In the genomic region with DNA sequence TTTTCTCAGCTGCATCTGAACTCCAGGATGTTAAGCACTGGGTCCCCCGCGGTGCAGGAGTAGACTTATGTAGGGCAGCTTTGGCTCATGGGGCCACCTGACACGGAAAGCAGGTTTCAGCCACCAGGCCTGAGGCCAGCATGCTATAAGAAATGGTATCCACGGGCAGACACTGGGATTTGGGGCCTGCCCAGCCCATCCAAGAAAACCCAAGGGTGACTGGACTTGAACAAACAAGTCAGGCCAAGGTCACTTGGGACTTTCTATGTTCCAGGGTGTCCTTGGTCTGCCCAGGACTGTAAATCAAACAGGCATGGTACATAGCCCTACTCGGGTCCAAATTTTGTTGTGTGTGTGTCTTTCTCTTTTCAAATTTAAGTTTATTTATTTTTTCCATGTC, we compare ENCODE assay signal across 18 mouse cellular contexts. TPM values are rescaled to one million over a fixed set of nuclear protein-coding genes. Genes with fewer than 3 reads are reported as not detected.
DNase-seq lines count a peak whose midpoint lies in the region; ATAC-seq lines count a peak whose summit lies in the region.
"Had no signal": no experiment of that assay in that cellular context is flagged by ENCODE, and none has a peak within 500 bp of the region (broad histone marks: within the 10 kb centered on the region; RNA-seq: fewer than 3 reads in every experiment).

No protein-coding gene starts in this region.

- 53% methylated on average over 5 of the region's 5 CpGs for WGBS in heart, embryonic 10.5 days
- 49% methylated on average over 5 of the region's 5 CpGs for WGBS in hindbrain, embryonic 13.5 days
- 44% methylated on average over 5 of the region's 5 CpGs for WGBS in hindbrain, embryonic 16.5 days

- intact Hi-C loops in heart, postnatal 36 days (cut with DNase I): loop anchor here (5.0 kb wide), 1 partner anchor 140 kb away; no protein-coding TSS in a partner anchor

- no peak for DNase-seq in heart, embryonic 10.5 days (ENCODE audit: low spot score)
- no peak for DNase-seq in heart, postnatal 36 days
- DNase-seq in adrenal gland, postnatal 10 days: peak; percentile 62
- no peak for DNase-seq in spleen, postnatal 36 days (ENCODE audit: low spot score in 2 of 2)
- no peak for DNase-seq in layer of hippocampus, adult 8-10 months (ENCODE audit: low spot score in 2 of 2)
- DNase-seq: cerebellum, adult 18-20 months; cerebellum, postnatal 36 days; gastrocnemius, postnatal 10 days; lung, adult 2 months; lung, postnatal 36 days had no signal

- H3K4me1 ChIP-seq in heart, embryonic 10.5 days: peaks cover 76% of the 10 kb centered on the region
- peaks cover 33% of the 10 kb centered on the region for H3K4me1 ChIP-seq in hindbrain, embryonic 13.5 days (replicated peaks)
- peaks cover 6% of the 10 kb centered on the region; the same call in 1 of the 2 replicates for H3K4me1 ChIP-seq in hindbrain, embryonic 16.5 days (ENCODE audit: control insufficient read depth, insufficient read depth, low read depth, low read length)

- H3K9ac ChIP-seq in hindbrain, embryonic 13.5 days: 0 out of 2 replicates have a peak overlapping the region, but pooled peaks have one; percentile 43
- H3K9ac ChIP-seq in hindbrain, embryonic 16.5 days (ENCODE audit: low read depth, low read length): no peak overlapping the region
- H3K9ac ChIP-seq: kidney, embryonic 15.5 days; stomach, embryonic 15.5 days had no signal

- ATAC-seq in hindbrain, embryonic 13.5 days (ENCODE audit: low FRiP score): no peak
- no peak for ATAC-seq in hindbrain, embryonic 16.5 days
- ATAC-seq: inflammation-experienced regulatory T-cells, adult 6 months had no signal

- no peak overlapping the region for H3K4me3 ChIP-seq in heart, embryonic 10.5 days
- H3K4me3 ChIP-seq in hindbrain, embryonic 13.5 days: no peak overlapping the region
- no peak overlapping the region for H3K4me3 ChIP-seq in hindbrain, embryonic 16.5 days (ENCODE audit: low read length)
- H3K4me3 ChIP-seq: embryonic facial prominence, embryonic 10.5 days; kidney, embryonic 15.5 days; midbrain, embryonic 10.5 days; stomach, embryonic 15.5 days had no signal

- no peaks in the 10 kb centered on the region for H3K9me3 ChIP-seq in heart, embryonic 10.5 days
- no peaks in the 10 kb centered on the region for H3K9me3 ChIP-seq in hindbrain, embryonic 13.5 days
- H3K9me3 ChIP-seq in hindbrain, embryonic 16.5 days (ENCODE audit: control insufficient read depth, low read length): no peaks in the 10 kb centered on the region
- H3K9me3 ChIP-seq: embryonic facial prominence, embryonic 10.5 days; kidney, embryonic 15.5 days; midbrain, embryonic 10.5 days; stomach, embryonic 15.5 days had no signal

- H3K27me3 ChIP-seq in heart, embryonic 10.5 days (ENCODE audit: insufficient read depth, poor library complexity, severe bottlenecking): no peaks in the 10 kb centered on the region
- 0 out of 2 replicates have a peak, but pooled peaks cover 2% of the 10 kb centered on the region for H3K27me3 ChIP-seq in hindbrain, embryonic 13.5 days
- no peaks in the 10 kb centered on the region for H3K27me3 ChIP-seq in hindbrain, embryonic 16.5 days (replicated peaks; ENCODE audit: control insufficient read depth, insufficient read depth, low read length)
- H3K27me3 ChIP-seq: kidney, embryonic 15.5 days; stomach, embryonic 15.5 days had no signal

- H3K36me3 ChIP-seq in heart, embryonic 10.5 days: no peaks in the 10 kb centered on the region
- H3K36me3 ChIP-seq in hindbrain, embryonic 13.5 days: no peaks in the 10 kb centered on the region
- H3K36me3 ChIP-seq in hindbrain, embryonic 16.5 days (ENCODE audit: control insufficient read depth, insufficient read depth, low read length): no peaks in the 10 kb centered on the region
- H3K36me3 ChIP-seq: embryonic facial prominence, embryonic 10.5 days; kidney, embryonic 15.5 days; midbrain, embryonic 10.5 days; stomach, embryonic 15.5 days had no signal

- peak overlapping the region; percentile 65 for H3K27ac ChIP-seq in heart, embryonic 10.5 days
- no peak overlapping the region for H3K27ac ChIP-seq in hindbrain, embryonic 13.5 days
- H3K27ac ChIP-seq in hindbrain, embryonic 16.5 days (ENCODE audit: low read depth, low read length): no peak overlapping the region
- H3K27ac ChIP-seq: stomach, embryonic 15.5 days had no signal

- no peak overlapping the region for H3K4me2 ChIP-seq in hindbrain, embryonic 13.5 days
- H3K4me2 ChIP-seq in hindbrain, embryonic 16.5 days (ENCODE audit: low read length): no peak overlapping the region
- H3K4me2 ChIP-seq: kidney, embryonic 15.5 days; liver, embryonic 11.5 days; stomach, embryonic 15.5 days had no signal

RNA-seq across cellular contexts. Expression of gene Slc38a10, which starts 15.9 kb away (rescaled TPM):
- 99.0 and 123 TPM in 2 replicates for polyA plus RNA-seq in heart, embryonic 10.5 days (2016; fragmentation: Nextera tagmentation; extraction: Ambion mirVana)
- 10 to 100 TPM; 79.8 to 81.1 TPM for total RNA-seq in heart, postnatal 36 days (2021)
- polyA plus RNA-seq in hindbrain, embryonic 13.5 days (2015; fragmentation: Nextera tagmentation; extraction: Ambion mirVana): 110 and 115 TPM in 2 replicates
- 114 and 122 TPM in 2 replicates for polyA plus RNA-seq in hindbrain, embryonic 16.5 days (2015; fragmentation: Nextera tagmentation; extraction: Ambion mirVana)
- total RNA-seq in adrenal gland, postnatal 10 days (2021): 100 to 1,000 TPM; 113 to 117 TPM
- total RNA-seq in layer of hippocampus, adult 8-10 months (2022): 10 to 100 TPM; 83.1 to 95.2 (median 88.8) TPM
